Mouse (Mus musculus) CD4-positive helper T cell, adult 2 months (primary cell): ENCODE results near the gene Ctnna3.
A peak's percentile ranks its signal among the peaks of the same experiment; 100 is the strongest.

Source experiments
- DNase-seq: peaks from one replicate; pipeline ENCODE4 v3.0.0-alpha.2; 2012; ENCODE audit warnings: low read depth, missing footprints, low spot score

The Ctnna3 gene

GRCm38 (mm10) chr10:63480066-63480465 lies 50.2 kb downstream of the Ctnna3 start:
- DNase-seq, result no peak

- DNase-seq, result no peak
Observed at GRCm38 (mm10) chr10:63488346-63488745, 58.4 kb downstream of the Ctnna3 start.

GRCm38 (mm10) chr10:63523956-63524355 lies 94.1 kb downstream of the Ctnna3 start:
- no peak for DNase-seq

- DNase-seq, result no peak
Observed at GRCm38 (mm10) chr10:63526027-63526426, 96.1 kb downstream of the Ctnna3 start.

GRCm38 (mm10) chr10:63532381-63532780 lies 102.5 kb downstream of the Ctnna3 start:
- no peak for DNase-seq

- no peak for DNase-seq
Observed at GRCm38 (mm10) chr10:63541754-63542153, 111.9 kb downstream of the Ctnna3 start.

GRCm38 (mm10) chr10:63542493-63542892 lies 112.6 kb downstream of the Ctnna3 start:
- DNase-seq, result no peak

GRCm38 (mm10) chr10:63566691-63567090 lies 136.8 kb downstream of the Ctnna3 start:
- DNase-seq, result no peak

- no peak for DNase-seq
Observed at GRCm38 (mm10) chr10:63571561-63571960, 141.7 kb downstream of the Ctnna3 start.

- no peak for DNase-seq
Observed at GRCm38 (mm10) chr10:63572866-63573265, 143.0 kb downstream of the Ctnna3 start.

- peak; percentile 6 for DNase-seq
Observed at GRCm38 (mm10) chr10:63574100-63574609, 144.3 kb downstream of the Ctnna3 start.

GRCm38 (mm10) chr10:63582608-63583007 lies 152.7 kb downstream of the Ctnna3 start:
- DNase-seq, result peak; percentile 31

GRCm38 (mm10) chr10:63583798-63584374 lies 154.0 kb downstream of the Ctnna3 start:
- DNase-seq, result no peak

- DNase-seq, result no peak
Observed at GRCm38 (mm10) chr10:63599417-63599816, 169.5 kb downstream of the Ctnna3 start.

GRCm38 (mm10) chr10:63601206-63601605 lies 171.3 kb downstream of the Ctnna3 start:
- DNase-seq, result no peak

GRCm38 (mm10) chr10:63628546-63628945 lies 198.6 kb downstream of the Ctnna3 start:
- no peak for DNase-seq

GRCm38 (mm10) chr10:63633915-63634314 lies 204.0 kb downstream of the Ctnna3 start:
- DNase-seq, result no peak

GRCm38 (mm10) chr10:63637987-63638386 lies 208.1 kb downstream of the Ctnna3 start:
- DNase-seq, result no peak

GRCm38 (mm10) chr10:63647300-63647699 lies 217.4 kb downstream of the Ctnna3 start:
- DNase-seq, result no peak

- no peak for DNase-seq
Observed at GRCm38 (mm10) chr10:63650307-63650706, 220.4 kb downstream of the Ctnna3 start.

GRCm38 (mm10) chr10:63652887-63653286 lies 223.0 kb downstream of the Ctnna3 start:
- DNase-seq, result no peak

GRCm38 (mm10) chr10:63653571-63653970 lies 223.7 kb downstream of the Ctnna3 start:
- DNase-seq, result no peak

- DNase-seq, result no peak
Observed at GRCm38 (mm10) chr10:63654560-63654959, 224.7 kb downstream of the Ctnna3 start.

GRCm38 (mm10) chr10:63676343-63676742 lies 246.4 kb downstream of the Ctnna3 start:
- no peak for DNase-seq
